Mouse (Mus musculus): Measurements from ENCODE around the gene Tent2. TPM values are rescaled to one million over a fixed set of nuclear protein-coding genes. Genes with fewer than 3 reads are reported as not detected.

Gene Tent2
- total and polyA plus RNA-seq, 3 experiments: 8.3 to 42.7 (median 26.8) TPM

DNA sequence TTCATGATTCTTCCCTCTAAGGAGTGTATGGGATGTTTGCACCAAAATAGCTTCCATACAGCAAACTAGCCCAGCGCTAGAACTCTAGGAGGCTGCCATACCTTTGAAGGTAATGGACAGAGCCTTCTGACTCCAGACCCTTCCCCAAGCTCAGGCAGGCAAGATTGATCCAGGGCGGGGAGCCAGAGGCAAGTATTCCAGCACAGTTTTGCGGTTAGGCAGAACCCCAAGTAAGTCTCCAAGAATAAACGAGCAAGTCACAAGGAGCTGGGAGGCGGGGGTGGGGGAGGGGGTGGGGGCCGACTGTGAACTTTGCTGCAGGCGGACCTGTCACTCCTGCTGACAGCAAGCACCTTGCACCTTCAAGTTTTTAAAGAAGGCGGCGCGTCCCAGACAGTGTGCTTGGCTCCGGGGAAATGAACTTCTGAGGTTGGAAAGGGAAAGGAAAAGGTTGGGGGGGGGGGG is 48.3 kb downstream of the Tent2 start:
- no peak for DNase-seq

DNA sequence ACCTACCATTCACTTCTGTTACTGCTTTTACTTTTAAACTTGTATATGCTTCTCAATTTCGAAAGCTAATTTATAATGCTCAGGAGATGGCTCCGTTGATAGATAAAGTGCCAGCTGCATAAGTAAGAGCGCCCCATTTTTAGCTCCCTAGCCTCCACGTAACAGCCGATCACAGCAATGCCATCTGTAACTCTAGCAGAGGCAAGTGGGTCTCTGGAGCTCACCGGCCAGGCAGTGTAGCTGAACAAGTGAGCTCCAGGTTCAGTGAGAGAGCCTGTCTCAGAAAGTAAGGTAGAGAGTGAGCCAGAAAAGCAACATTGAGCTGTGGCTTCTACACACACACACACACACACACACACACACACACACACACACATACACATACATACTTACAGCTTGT is 51.0 kb downstream of the Tent2 start:
- DNase-seq: no peak

DNA sequence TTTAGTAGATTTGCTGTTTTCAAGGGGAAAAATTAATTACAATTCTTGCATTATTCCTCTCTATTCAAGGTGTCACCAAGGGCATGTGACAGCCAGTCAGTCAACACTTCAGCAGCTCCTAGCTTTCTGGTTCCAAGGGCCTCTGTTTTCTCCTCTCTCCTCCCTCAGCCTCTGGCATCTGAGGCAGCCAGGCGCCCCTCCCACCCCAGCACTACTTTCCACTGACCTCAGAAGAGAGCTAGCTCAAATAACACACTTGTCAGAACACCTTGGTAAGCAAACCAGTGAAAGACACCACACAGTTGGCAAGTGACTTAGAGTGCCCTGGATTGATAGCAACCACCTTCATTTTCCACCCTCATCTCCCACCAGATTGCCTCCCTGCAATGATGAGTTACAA is 54.1 kb downstream of the Tent2 start:
- no peak for DNase-seq

DNA sequence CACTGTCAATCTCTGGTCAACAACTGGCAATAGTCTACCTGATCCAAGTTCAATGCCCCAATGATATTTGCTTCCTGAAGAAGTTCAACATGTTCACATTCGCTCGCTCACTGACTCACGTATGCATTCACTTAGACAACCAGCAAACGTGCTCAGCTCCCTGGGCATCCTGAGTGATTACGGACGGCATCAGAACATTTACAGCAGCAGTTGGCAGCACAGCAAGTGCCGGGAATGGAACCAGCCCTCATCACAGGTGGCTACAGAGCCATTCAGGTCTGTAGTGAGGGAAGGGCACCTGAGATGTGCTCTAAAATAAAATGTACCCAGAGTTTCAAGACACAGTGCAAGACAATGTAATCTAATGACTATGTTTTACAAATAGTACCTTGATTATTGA is 55.1 kb downstream of the Tent2 start:
- DNase-seq: no peak

DNA sequence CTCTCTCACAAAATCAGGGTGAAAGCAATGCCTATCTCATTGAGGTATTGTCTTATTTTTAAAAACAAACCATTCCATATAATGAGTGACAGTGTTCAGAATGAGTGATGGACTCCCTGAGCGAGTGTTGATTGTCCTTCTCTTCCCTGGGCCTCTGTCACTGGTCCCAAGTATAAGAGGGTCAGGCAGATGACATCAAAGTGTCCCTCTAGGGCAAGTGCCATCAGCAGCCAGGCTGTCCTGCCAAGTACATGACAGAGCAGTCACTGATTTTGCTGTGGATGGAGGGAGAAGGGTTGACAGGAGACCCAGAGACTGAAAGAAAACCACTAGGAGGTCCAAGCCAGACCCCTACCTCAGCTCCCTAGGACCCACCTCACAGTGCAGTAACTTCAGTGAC is 55.9 kb downstream of the Tent2 start:
- no peak for DNase-seq

DNA sequence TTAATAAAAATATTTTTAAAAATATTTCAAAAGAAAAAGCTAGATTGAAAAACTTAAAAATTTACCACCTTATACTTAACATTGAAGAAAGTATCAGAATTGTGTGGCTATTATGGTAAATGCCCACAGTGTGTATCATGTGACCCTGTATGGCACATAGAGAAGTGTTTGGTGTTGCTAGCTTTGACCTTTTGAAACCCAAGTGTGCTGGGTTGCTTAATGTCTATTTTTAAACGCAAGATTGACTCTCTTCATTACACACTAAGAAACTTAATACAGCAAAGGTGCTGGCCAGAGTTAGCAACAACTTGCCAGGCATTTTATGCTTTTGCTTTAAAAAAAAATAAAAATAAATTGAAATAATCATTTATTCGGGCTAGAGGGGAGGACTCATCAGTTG is 56.7 kb downstream of the Tent2 start:
- DNase-seq: no peak

DNA sequence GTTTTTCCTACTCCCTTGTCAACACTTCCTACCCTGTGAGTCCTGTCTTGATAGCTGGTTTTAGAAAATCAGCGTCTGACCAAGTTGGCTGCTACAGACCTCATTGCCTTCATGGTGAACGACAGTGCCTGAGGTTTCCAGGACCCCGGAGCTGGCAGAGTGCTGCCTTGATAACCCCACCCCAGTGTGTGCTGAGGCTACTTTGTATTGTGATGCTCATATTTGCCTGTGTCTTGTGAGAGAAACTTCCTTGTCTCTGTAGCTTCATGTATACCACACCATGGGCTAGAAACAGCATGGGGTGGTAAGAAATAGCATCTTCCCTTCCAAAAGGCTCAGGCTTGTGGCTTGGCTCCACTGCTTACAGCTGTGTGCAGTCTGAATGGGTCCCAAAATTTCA is 61.5 kb downstream of the Tent2 start:
- no peak for DNase-seq

DNA sequence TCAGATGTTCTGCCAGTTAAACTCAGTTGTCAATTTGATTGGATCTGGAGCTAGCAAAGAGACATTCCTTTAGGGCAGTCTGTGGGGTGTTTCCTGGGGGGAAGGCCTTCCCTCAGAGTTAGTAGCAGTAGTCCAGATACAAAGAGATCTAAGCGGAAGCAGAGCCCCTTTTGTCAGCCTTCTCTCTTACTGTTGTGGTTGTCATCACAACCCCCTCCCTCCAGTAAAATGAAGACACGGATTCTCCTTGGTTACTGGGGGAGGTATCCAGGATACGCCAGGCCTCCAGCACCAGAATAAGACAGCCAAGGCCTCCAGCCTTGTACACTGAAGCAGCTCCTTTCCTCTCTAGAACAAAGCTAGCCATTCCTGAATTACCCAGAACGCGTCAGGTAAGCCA is 63.2 kb downstream of the Tent2 start:
- no peak for DNase-seq

DNA sequence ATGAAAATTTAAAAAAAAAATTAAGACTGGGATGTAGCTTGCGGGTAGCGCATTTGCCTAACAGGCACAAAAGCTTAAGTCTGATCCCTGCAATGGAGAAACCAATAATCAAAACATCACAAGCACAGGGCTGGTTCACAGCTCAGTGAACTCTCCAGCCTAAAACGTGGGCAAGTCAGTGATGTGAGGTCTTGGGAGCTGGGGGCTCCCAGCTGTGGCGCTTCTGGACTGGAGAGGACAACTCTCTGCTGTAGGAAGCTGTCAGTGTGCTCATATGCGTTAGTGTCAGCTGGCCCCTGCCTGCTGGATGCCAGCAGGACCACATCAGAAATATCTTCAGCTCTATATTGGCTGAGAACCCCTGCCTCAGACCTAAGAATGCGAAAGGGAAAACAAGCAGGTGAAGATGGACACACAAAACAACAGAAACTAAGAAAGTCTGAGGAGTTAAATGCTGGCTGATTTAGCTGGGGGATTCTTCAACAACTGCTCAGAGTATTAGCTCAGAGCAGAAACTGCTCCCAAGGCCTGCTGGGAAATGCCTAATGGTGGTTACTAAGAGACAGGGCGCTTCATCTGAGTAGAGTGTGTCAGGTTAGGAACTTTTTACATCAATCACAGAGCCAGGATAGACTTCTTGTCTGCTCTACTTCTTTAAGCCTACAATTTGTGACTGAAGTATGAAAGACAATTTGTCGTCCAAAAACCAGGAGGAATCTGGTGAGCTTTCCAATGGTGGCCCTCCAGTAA is 63.9 kb downstream of the Tent2 start:
- DNase-seq: no peak

DNA sequence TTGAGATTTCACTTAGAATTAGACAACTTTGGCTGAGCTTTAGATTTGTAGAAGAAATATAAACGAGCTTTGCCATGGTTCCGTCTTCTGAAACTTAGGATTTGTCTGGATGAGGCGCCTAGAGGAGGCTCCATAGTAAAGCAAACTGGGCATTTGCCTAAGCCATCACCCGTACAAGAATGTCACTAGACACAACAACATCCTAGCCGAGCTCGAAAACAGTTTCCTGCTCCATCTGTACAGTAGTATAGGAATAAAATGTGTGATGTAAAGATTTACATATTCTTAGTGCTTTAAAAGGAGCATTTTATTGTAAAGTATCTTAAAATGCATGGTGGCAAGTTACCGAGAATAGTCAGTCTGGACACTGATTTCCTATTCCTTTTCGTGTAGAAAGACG is 69.9 kb downstream of the Tent2 start:
- DNase-seq: no peak

DNA sequence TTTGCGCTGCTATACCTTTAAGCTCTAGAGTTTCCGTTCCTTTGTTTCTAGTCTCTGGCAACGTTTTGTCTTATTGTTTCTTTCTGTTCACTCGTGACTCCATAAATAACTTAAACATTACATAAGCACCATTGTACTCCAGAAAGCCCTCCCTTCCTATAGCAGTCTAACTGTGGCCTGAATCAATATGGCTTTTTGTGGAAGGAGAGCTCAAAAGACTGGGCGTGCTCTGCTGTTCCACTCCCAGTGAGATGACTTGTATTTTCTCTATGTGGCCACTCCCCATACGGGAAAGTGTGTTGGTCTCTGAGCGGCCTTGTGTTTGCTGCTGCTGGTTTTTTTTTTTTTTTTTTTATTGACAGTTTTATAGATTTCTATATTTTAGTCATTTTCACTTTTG is 74.9 kb downstream of the Tent2 start:
- DNase-seq: no peak

DNA sequence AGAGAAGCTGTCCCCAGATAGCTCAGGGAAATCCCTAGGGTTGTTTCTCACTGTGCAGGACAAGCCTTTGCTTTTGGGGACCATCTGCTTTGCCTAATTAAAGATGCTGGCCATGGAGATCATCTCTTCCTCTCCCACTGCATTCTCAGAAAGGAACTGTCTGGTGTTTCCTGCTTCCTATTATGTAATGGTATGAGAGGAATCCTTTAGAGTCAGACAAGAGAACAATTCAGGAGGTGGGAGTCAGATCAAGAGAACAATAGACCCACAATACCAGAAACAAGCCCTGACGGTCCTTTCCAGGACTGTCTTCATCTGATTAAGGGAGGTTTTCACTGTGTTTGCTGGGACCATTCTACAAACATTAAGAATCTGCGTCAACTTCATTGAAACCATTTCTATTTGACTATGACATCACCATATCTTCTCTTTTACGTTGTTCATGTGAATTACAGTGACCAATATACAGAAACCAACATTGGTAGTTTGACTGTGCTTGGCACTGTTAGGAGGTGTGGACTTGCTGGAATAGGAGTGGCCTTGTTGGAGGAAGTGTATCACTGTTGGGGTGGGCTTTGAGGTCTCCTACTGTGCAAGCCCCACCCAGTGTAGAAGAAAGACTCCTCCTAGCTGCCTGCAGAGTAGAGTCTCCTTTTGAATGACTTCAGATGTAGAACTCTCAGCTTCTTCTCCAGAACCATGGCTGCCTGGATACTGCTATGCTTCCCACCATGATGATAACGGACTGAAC is 89.7 kb downstream of the Tent2 start:
- no peak for DNase-seq

DNA sequence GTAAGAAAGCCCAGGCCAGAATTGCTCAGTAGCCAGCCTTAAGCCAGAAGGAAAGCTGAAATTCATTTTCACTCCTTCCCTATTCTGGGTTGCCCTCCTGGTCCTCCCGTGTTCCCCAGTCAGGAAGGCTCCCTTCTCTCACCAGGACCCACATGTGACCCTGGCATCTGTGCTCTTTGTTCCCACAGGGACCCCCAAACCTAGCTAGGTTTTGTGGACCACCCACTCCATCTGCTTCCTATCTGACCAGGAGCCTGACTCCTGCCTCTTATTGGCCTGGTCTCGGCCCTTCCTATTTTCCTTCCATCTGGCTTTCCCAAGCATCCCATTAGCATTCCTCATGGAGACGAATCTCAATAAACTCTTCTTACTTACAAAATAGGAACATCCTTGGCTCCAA is 93.6 kb downstream of the Tent2 start:
- no peak for DNase-seq

DNA sequence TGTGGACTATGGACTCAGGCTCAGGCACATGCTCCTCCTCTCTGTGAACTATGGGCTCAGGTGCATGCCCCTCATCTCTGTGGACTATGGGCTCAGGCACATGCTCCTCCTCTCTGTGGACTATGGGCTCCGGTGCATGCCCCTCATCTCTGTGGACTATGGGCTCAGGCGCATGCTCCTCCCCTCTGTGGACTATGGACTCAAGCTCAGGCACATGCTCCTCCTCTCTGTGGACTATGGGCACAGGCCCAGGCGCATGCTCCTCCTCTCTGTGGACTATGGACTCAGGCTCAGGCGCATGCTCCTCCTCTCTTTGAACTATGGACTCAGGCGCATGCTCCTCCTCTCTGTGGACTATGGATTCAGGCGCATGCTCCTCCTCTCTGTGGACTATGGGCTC is 95.5 kb downstream of the Tent2 start:
- no peak for DNase-seq

Other genes with a start within 250 kb of the Tent2 start
- under 1 TPM; 0.20 to 0.38 TPM for gene Cmya5, start 47.7 kb downstream of the Tent2 start, total RNA-seq (2021)
- gene Cmya5, start 47.7 kb downstream of the Tent2 start, polyA plus RNA-seq (2012; rRNA removed): 0.04 and 0.06 TPM in 2 replicates
- 10 to 100 TPM; 27.2 to 56.6 TPM for gene Homer1, start 107.2 kb upstream of the Tent2 start, total RNA-seq (2021)
- gene Homer1, start 107.2 kb upstream of the Tent2 start, polyA plus RNA-seq (2012; rRNA removed): 4.7 and 5.2 TPM in 2 replicates